Mouse (Mus musculus) cerebellum, adult 9-10 months (tissue): ENCODE data around the gene Bsg.
"Not testable (repeated sequence)": the region's sequence is repeated elsewhere in the genome, so short reads cannot be mapped to it uniquely, and the experiment has no call there.

Experiments used
- DNase-seq: peaks from one replicate; pipeline ENCODE4 v3.0.0; 2022

The Bsg gene

GRCm38 (mm10) chr10:79682916-79683582 lies 21.2 kb upstream of the Bsg start:
- DNase-seq = peak; percentile 81

GRCm38 (mm10) chr10:79683726-79684640 lies 20.3 kb upstream of the Bsg start:
- DNase-seq = no peak

- no peak for DNase-seq
Measured at GRCm38 (mm10) chr10:79684770-79685600, 19.3 kb upstream of the Bsg start.

- no peak for DNase-seq
Measured at GRCm38 (mm10) chr10:79686219-79686618, 18.1 kb upstream of the Bsg start.

GRCm38 (mm10) chr10:79686691-79687090 lies 17.6 kb upstream of the Bsg start:
- no peak for DNase-seq

- no peak for DNase-seq
Measured at GRCm38 (mm10) chr10:79687513-79687912, 16.8 kb upstream of the Bsg start.

GRCm38 (mm10) chr10:79688720-79689119 lies 15.6 kb upstream of the Bsg start, which contains the start of gene Gzmm:
TSS of gene Gzmm (plus strand) at chr10:79689020.
- no peak for DNase-seq

GRCm38 (mm10) chr10:79689178-79689577 lies 15.1 kb upstream of the Bsg start:
- DNase-seq = no peak

GRCm38 (mm10) chr10:79691986-79692548 lies 12.2 kb upstream of the Bsg start:
- DNase-seq = no peak

GRCm38 (mm10) chr10:79693580-79694378 lies 10.5 kb upstream of the Bsg start:
- no peak for DNase-seq

- no peak for DNase-seq
Measured at GRCm38 (mm10) chr10:79694379-79694655, 10.0 kb upstream of the Bsg start.

- peak; percentile 85 for DNase-seq
Measured at GRCm38 (mm10) chr10:79695231-79696128, 8.8 kb upstream of the Bsg start.

- peak; percentile 54 for DNase-seq
Measured at GRCm38 (mm10) chr10:79696129-79696651, 8.1 kb upstream of the Bsg start.

GRCm38 (mm10) chr10:79697916-79698315 lies 6.4 kb upstream of the Bsg start:
- peak; percentile 91 for DNase-seq

- DNase-seq = peak; percentile 53
Measured at GRCm38 (mm10) chr10:79698459-79698858, 5.8 kb upstream of the Bsg start.

GRCm38 (mm10) chr10:79700676-79701075 lies 3.6 kb upstream of the Bsg start:
- no peak for DNase-seq

GRCm38 (mm10) chr10:79701443-79702129 lies 2.7 kb upstream of the Bsg start:
- DNase-seq = peak; percentile 62

- not testable (repeated sequence) for DNase-seq
Measured at GRCm38 (mm10) chr10:79702970-79703369, 1.3 kb upstream of the Bsg start.

GRCm38 (mm10) chr10:79703541-79703940 lies 750 bp upstream of the Bsg start:
- peak; percentile 58 for DNase-seq

- DNase-seq = no peak
Measured at GRCm38 (mm10) chr10:79704970-79705360, 674 bp downstream of the Bsg start.
